Mouse (Mus musculus) brain, embryonic 14.5 days (tissue): ENCODE measurements at regions not wholly inside any gene's neighbourhood (a gene's known extent, or its start where the extent isn't known, plus 50 kb on each side); places are given as distances from the start of the nearest gene placed in this dataset.

Experiments
- CTCF ChIP-seq: fragments of 200-500 bp; IDR thresholded peaks from 2 replicates; pipeline ENCODE4 v1.5.1; 2012; ENCODE audit warnings: inconsistent platforms, mild to moderate bottlenecking, moderate library complexity, borderline replicate concordance; ENCODE audit not compliant: insufficient read depth, insufficient read length; ENCODE audit errors: extremely low read depth
- POLR2A ChIP-seq: fragments of 200-500 bp; IDR thresholded peaks from 2 replicates; pipeline ENCODE4 v1.6.1; 2012; ENCODE audit warnings: mild to moderate bottlenecking, inconsistent platforms, borderline replicate concordance; ENCODE audit not compliant: poor library complexity, insufficient read depth, insufficient read length, severe bottlenecking; ENCODE audit errors: extremely low read depth

DNA sequence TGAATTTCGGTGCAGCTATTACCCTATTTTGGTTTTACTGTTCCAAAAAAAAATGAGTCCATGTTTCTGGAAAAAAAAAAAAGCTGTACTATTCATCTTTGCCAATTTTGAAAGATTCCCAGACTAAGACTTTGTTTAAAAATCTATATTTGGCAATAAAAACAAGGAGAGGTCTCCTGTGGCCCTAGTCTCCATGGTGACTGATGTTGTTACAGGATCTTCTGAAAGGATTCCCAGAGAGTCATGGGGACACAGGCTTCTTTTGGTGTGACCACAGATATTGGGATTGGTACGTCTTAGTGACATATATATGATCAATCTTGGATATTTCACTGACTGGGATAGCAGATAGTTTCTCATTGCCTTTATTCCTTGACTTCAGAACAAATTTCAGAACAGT, 266.7 kb downstream of the Drd1 start:
- TF ChIP-seq POLR2A (no peak), CTCF (no peak)
